Mouse (Mus musculus) gastrocnemius, adult 18-20 months (tissue): Measurements from ENCODE around the gene Usp5. TPM values are rescaled to one million over a fixed set of nuclear protein-coding genes. Genes with fewer than 3 reads are reported as not detected.

Experiments used
- DNase-seq: peaks from one replicate; pipeline ENCODE4 v3.0.0; 2021; ENCODE audit warnings: low spot score
- total RNA-seq, 2 experiments: library from RNA; stranded (reverse); gene quantifications; 2 replicates each; pipeline ENCODE4 v1.2.3; 2021

Gene Usp5
- total RNA-seq, 2 experiments from 2014 or later: 39.9 to 50.1 TPM

DNA sequence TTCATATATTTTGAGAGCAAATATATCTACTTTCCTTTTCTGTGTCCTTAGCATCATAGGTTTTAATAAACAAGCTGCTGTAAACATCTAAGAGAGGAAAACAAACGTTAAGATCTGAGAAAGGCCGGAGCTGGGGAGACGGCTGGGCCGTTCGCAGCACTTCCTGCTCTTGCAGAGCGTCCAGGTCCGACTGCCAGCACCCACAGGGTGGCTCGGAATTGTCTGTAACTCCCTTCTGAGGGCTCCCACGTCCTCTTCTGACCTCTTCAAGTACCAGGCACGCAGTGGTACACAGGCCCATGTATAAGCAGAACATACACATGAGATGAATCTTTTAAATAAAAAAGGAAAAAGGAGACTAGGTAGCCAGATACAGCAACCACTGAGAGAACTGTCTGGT is 41.6 kb downstream of the Usp5 start:
- DNase-seq: no peak

DNA sequence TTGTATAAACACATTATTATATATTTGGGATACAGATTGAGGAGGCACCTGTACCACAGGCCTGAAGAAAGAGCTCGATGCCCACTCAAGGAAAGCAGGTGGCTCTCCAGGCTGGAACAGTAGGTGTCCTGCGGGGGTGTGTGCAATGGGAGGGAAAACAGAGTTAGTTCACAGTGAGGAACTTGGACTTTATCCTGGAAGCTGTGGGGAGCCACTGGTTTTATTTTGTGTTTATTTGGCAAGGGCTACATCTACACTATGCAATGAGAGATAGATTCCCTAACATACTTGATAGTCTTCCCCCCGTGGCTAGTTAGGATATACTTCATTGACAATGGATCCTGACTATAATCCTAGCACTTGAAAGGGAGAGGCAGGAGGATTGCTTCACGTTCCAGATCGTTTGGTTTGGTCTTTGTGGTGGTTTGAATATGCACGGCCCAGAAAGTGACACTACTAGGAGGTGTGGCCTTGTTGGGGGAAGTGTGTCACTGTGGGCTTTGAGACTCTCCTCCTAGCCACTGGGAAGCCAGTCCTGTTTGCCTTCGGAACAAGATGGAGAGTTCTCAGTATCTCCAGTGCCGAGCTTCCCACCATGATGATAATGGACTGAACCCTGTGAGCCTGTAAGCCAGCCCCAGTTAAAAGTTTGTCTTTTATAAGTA is 42.4 kb downstream of the Usp5 start:
- no peak for DNase-seq

DNA sequence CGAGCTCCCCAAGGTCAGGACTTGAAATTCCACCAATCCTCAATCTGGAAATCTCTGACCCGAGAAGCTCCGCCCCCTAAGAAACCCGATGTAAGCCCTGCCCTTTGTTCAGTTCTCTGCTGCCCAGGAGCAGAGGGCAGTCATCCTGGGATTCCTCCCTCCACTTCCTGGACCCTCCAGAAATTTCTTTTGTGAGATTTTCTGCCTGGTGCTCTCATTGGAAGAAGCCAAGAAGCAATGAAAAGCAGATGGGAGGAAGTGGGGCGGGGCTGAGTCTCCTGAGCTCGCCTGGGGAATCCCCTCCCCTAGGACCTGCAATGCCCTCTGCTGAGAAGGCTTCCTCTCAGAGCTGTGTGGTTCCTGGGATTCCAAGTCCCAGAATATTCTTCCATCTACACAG is 46.8 kb downstream of the Usp5 start:
- DNase-seq: no peak

- DNase-seq: no peak
Observed at GRCm38 (mm10) chr6:124780917-124781316, 48.4 kb downstream of the Usp5 start.

DNA sequence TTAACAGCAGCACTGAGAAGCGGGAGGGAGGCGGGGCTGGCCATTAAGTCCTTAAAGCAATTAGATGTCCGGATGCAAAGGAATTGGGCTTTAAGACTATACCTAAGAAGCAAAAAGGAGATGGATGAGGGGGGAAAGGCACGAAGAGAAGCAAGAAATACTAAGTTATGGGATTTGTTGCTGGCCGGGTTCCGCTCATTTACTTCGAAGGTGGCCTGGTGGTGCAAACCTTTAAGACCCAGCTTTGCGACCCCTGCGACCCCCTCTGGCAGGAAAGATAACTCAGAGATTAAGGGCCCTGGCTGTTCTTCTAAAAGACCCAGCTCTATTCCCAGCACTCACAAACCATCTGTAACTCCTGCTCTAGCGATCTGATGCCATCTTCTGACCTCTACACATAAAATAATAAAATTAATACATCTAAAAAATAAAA is 49.3 kb downstream of the Usp5 start:
- DNase-seq: no peak

GRCm38 (mm10) chr6:124779222-124779983 is 49.9 kb downstream of the Usp5 start, which contains the start of gene Lrrc23:
Gene Lrrc23 (minus strand): TSS chr6:124779727.
- DNase-seq: peak; percentile 40

DNA sequence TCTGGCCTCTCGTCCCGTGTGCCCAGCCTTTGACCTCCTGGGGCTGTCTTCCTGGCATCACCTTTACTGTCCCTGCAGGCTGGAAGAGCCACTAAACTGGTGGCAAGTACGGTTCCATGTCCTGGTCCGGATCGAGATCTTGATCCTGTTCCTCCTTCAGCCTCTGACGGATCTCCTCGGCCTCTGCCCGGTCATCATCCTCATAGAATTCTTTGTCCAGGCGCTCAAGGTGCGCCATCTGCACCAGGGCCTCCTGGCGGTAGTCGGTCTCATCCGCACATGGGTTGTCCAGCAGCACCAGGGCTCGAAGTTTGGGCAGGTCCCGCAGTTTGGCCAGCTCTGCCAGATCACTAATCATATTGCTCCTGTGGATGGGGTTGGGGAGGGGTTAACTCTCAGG is 58.8 kb downstream of the Usp5 start:
- DNase-seq: no peak

GRCm38 (mm10) chr6:124770013-124770412 is 59.3 kb downstream of the Usp5 start:
- no peak for DNase-seq

DNA sequence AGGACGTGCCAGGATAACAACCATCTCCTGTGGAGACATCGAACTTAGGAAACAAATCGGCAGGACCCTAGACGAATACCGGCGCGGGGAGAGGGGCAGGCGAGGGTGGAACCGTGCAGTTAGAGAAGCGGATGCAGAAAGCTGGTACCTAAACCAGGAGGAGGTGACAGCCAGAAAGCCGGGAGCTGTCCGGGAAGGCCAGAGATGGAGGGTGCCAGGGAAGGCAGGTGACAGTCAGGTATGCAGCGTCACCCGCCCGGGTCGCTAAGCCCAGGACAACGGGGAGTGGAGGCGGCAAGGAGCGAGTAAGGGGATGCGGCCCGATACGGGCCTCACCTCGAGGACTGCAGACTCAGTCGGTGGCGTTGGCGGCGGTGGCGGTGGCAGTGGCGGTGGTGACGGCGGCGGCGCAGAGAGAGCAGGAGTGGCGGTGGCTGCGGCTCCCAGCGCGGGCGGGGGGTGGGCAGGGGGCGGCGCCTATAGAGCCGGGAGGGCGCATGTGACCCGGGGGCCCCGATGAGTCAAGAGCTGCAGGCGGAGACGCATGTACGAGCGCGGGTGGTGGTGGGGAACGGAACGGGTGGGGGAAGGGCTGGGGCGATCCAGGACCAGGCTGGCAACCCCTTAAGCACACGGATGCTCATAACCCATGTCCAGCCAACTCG is 60.1 kb downstream of the Usp5 start, which contains the start of gene Eno2:
Gene Eno2 (minus strand): TSS at position 573 of the 665 bp plus-strand sequence.
- DNase-seq: no peak

- no peak for DNase-seq
Observed at GRCm38 (mm10) chr6:124768704-124769044, 60.6 kb downstream of the Usp5 start.

GRCm38 (mm10) chr6:124767920-124768703 is 61.2 kb downstream of the Usp5 start:
- DNase-seq: no peak

- no peak for DNase-seq
Observed at GRCm38 (mm10) chr6:124767536-124767919, 61.8 kb downstream of the Usp5 start.

- no peak for DNase-seq
Observed at GRCm38 (mm10) chr6:124765951-124766350, 63.3 kb downstream of the Usp5 start.

Other genes starting within 250 kb of the Usp5 start
- under 1 TPM; 0.48 to 0.76 TPM for gene C1s2, start 193.4 kb downstream of the Usp5 start, total RNA-seq
- gene Lpcat3, start 166.5 kb downstream of the Usp5 start, total RNA-seq: 10 to 100 TPM; 14.4 to 17.8 TPM
- 10 to 100 TPM; 58.4 to 60.4 TPM for gene Emg1, start 117.3 kb downstream of the Usp5 start, total RNA-seq
- gene Phb2, start 117.1 kb downstream of the Usp5 start, total RNA-seq: 100 to 1,000 TPM; 134 to 155 TPM
- 1 to 10 TPM in 1 of 2 experiments, under 1 TPM in 1; 0.90 to 1.1 TPM for gene Ptpn6, start 90.8 kb downstream of the Usp5 start, total RNA-seq
- gene Grcc10, start 88.1 kb downstream of the Usp5 start, total RNA-seq: 100 to 1,000 TPM; 162 TPM
- not detected for gene Gm45234, start 73.5 kb downstream of the Usp5 start, total RNA-seq
- 10 to 100 TPM; 44.0 to 56.4 TPM for gene Atn1, start 73.0 kb downstream of the Usp5 start, total RNA-seq
- gene Eno2, start 59.8 kb downstream of the Usp5 start, total RNA-seq: 1 to 10 TPM in 1 of 2 experiments, under 1 TPM in 1; 0.87 to 1.2 TPM
- gene Lrrc23, start 49.8 kb downstream of the Usp5 start, total RNA-seq: under 1 TPM in 1 of 2 experiments, not detected in 1; 0.31 TPM
- gene Spsb2, start 20.8 kb downstream of the Usp5 start, total RNA-seq: 1 to 10 TPM; 2.2 to 5.3 TPM
- 1,000 to 10,000 TPM; 2,056 to 2,236 TPM for gene Tpi1, start 15.2 kb downstream of the Usp5 start, total RNA-seq
- gene Cdca3, start 63 bp upstream of the Usp5 start, total RNA-seq: under 1 TPM; 0.25 to 0.55 TPM
- gene Gnb3, start 10.8 kb upstream of the Usp5 start, total RNA-seq: under 1 TPM; 0.57 to 0.71 TPM
- gene P3h3, start 28.3 kb upstream of the Usp5 start, total RNA-seq: 1 to 10 TPM; 3.5 to 4.9 TPM
- under 1 TPM; 0.09 to 0.21 TPM for gene Gpr162, start 34.5 kb upstream of the Usp5 start, total RNA-seq
- gene Cd4, start 58.7 kb upstream of the Usp5 start, total RNA-seq: under 1 TPM; 0.38 to 0.41 TPM
- under 1 TPM in 1 of 2 experiments, not detected in 1; 0.12 TPM for gene Lag3, start 82.2 kb upstream of the Usp5 start, total RNA-seq
- 100 to 1,000 TPM in 1 of 2 experiments, 10 to 100 TPM in 1; 64.3 to 105 TPM for gene Ptms, start 90.6 kb upstream of the Usp5 start, total RNA-seq
- 100 to 1,000 TPM; 196 to 205 TPM for gene Mlf2, start 101.9 kb upstream of the Usp5 start, total RNA-seq
- 100 to 1,000 TPM; 109 to 121 TPM for gene Cops7a, start 136.1 kb upstream of the Usp5 start, total RNA-seq
- under 1 TPM; 0.75 to 0.93 TPM for gene Pianp, start 167.2 kb upstream of the Usp5 start, total RNA-seq
- 10 to 100 TPM; 22.4 to 24.0 TPM for gene Zfp384, start 179.7 kb upstream of the Usp5 start, total RNA-seq
- gene Ing4, start 210.3 kb upstream of the Usp5 start, total RNA-seq: 10 to 100 TPM; 22.0 to 23.2 TPM
- 1 to 10 TPM; 2.0 to 2.4 TPM for gene Acrbp, start 220.2 kb upstream of the Usp5 start, total RNA-seq
- not detected for gene Lpar5, start 238.4 kb upstream of the Usp5 start, total RNA-seq